Mouse (Mus musculus): Measurements from ENCODE around the gene Polr1e.
"Not testable (repeated sequence)": the region's sequence is repeated elsewhere in the genome, so short reads cannot be mapped to it uniquely, and the experiment has no call there.

The Polr1e gene

DNA sequence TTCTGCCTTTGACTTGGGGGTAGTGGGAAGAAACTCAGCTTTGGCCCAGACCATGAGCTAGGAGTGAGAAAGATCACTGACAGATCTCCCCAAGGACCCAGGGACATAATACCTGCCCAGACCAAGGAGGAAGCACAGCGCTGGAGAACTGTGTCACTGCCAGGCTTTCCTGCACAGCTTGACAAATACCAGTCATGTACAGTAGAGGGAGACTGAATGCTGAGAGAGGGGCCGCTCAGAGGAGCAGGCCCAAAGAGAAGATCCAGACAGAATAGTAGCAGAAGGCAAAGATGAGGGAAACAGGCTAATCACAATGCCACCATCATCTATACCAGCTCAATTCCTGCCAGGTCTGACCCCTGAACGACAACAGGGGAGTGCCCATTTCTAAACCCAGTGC lies 36.5 kb downstream of the Polr1e start:
- DNase-seq (ENCODE audit: low spot score) = no peak

DNA sequence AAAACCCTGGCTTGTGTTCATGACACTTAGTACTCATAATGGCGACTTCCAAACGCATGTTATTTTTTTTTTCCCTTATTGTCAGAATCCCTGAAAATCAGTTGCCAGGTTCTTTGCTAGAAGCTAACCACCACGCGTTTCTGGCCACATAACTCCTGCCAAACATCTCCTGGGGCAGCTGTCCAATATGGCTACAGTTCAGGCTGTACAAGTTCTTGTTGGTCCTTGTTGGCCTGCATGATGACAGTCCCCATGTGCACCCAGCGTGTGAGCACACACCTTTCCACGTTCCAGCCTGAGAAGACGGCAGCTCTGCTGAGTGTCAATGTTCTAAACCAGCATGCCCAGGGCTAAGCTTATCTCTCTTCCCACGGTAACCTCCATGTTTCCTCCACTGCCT lies 37.1 kb downstream of the Polr1e start:
- DNase-seq (ENCODE audit: low spot score) = no peak

DNA sequence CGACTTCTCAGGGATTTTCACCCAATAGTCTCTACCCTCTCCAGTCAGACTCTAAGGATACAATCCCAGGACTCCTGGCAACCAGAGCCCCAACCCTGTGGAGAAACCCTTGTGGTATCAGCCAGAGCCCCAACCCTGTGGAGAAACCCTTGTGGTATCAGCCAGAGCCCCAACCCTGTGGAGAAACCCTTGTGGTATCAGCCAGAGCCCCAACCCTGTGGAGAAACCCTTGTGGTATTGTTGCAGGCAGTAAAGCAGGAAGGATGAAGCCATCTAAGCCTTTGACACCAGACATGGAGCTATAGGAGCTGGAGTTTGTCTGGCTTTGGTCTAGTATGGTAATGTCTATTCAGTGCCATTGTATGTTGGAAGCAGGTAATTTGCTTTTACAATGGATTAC lies 45.5 kb downstream of the Polr1e start:
- DNase-seq (ENCODE audit: low spot score) = not testable (repeated sequence)

DNA sequence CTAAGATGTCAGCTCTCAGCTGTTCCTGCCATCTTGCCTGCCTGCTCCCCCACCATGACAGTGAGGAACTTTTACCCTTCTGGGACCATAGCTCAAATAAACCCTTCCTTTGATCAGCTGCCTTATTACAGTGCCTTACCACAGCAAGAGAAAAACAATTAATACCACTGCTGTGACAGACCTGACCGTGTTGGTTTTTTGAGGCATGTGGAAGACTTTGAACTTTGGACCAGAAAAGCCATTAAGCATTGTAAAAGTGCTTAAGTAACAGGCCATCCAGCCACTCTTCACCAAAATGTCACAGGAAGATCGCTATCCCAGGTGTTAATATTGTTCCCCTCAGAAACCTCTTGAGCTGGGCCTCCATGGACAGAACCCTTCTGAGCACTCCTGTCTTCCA lies 46.2 kb downstream of the Polr1e start:
- DNase-seq (ENCODE audit: low spot score) = no peak

DNA sequence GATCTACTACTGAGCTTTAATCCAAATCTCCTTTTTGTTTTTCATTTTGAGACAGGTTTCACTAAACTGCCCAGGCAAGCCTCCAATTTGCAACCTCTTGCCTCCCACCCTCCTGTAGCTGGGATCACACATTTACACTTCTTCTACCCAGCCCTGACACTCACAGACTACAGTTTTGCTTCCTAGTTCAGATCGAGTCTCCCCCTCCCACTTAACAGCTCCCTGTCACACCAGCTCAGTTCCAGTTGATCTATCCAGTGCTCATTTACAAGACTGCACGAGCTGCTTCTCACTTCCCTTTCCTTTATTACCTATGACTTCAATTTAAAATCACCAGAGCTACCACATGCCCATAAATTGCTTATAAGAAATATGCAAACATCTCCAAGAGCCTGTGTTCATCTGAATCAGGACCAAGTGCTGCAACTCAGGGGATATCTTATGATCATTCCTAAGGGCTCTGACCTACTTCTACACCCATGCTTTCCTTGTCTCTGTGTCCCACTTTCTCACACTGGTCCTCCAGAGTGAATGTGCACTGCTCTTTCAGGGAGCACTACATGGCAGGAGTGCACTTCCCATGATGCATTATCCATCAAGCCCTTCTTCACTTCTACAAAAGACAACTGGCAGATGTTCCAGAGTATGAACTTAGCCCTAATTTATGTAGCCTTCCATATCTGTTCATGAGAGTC lies 47.8 kb downstream of the Polr1e start:
- DNase-seq (ENCODE audit: low spot score) = no peak

DNA sequence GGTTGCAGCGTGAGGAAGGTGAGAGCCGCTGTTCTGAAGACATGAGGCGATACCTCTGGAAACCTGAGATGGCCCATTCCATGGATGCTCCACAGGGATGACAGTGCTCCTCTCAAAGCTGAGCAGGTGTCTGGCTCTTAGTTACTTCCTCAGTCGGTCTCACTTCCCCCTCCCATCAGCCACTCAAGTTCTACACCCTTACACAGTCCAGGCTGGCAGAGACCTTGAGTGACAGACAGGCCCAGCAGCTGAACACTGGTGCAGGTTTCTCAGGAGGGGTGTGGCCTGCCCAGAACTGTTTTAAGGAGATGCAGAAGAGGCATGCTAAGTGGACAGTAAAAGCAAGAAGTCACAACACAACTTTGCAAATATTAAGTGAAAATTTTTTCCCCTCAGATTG lies 49.4 kb downstream of the Polr1e start:
- DNase-seq (ENCODE audit: low spot score) = no peak

DNA sequence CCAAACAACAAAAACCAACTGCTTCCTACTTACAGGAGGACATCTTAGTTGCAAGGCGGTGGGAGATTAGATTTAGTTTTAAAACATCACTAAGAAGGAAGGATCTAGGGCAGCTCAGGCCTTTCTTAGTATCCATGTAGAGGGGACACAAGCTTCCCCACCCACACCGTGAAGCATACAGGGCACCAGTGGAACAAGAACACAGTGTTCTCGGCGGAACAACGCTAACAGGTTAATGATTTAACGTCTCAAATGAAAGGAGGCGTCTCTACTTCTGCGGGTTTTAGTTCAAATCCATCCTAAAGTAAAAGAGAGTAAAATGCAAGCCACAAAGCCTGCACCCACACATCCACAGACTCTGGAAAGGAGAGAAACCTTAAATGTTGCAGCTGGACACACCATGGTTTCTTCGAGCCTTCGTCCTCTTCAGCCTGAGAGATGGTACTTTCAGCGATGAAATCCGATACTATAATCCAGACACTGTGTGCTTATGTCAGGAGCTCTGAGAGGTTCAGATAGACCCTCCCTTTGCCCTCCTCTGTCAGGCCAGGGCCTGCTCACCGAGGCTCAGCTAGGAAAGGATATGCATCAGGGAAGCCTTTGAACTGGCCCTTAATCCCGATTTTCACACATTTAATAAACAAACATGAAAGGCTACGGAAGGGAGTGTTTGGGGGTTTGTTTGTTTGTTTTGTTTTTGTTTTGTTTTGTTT lies 54.0 kb downstream of the Polr1e start:
- no peak for DNase-seq (ENCODE audit: low spot score)

DNA sequence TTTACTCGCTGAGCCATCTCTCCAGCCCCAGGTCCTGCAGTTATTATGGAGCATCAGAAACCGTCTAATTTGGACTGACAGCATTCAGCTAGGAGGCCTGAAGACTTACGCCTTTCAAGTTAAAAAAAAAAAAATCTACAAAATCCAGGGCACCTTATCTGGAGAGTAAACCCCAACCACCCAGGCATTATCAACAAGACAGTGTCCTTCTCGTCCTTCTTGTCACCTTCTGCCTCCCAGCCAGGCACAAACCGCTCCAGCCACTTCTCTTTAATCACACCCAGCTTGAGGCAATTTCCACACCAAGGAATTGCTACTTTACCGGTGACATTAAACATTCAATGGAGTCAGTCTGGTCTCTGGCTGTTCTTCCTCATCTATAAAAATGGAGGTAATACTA lies 55.2 kb downstream of the Polr1e start:
- DNase-seq (ENCODE audit: low spot score) = no peak

DNA sequence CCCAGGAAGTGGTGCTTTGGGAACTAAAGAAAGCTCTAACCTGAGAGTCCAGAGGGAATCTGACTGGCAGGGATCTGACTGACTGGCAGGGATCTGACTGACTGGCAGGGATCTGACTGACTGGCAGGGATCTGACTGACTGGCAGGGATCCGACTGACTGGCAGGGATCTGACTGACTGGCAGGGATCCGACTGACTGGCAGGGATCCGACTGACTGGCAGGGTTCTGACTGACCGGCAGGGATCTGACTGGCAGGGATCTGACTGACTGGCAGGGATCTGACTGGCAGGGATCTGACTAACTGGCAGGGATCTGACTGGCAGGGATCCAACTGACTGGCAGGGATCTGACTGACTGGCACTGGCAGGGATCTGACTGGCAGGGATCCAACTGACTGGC lies 62.7 kb downstream of the Polr1e start:
- not testable (repeated sequence) for DNase-seq (ENCODE audit: low spot score)

DNA sequence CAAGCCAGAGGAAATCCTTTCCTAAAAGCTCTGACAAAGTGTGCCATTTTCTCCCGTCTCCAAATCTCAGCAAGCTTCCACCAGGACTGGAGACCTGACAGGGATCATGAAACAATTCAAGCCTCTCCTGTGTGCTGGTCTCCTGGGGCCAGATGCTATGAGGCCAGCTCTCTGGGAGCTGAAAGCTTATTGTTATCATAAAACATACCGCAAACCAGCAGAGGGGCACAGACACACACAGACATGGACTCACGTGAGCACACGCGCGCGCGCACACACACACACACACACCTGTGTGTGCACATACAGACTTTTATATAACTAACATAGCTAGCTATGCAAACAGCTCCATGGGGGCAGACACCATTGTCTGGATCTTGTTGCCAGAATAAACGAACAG lies 64.6 kb downstream of the Polr1e start:
- DNase-seq (ENCODE audit: low spot score) = no peak

DNA sequence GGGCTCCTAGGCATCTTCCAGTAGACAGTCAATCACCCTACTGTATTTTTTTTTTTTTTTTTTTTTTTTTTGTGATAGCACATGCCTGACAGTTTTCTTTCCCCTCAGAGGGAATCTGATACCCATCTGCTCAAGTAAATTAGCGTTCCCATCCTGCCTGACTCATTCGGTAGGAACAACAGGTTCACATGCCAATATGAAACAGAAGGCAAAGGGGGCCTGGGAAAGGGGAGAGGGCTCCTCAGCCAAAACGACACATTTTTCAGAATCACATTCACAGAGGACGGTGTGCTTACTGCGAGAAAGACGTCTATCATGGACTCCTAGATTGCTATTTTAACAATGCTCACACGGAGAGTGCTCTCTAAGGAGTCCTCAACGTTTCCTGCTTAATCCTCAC lies 65.1 kb downstream of the Polr1e start:
- no peak for DNase-seq (ENCODE audit: low spot score)

DNA sequence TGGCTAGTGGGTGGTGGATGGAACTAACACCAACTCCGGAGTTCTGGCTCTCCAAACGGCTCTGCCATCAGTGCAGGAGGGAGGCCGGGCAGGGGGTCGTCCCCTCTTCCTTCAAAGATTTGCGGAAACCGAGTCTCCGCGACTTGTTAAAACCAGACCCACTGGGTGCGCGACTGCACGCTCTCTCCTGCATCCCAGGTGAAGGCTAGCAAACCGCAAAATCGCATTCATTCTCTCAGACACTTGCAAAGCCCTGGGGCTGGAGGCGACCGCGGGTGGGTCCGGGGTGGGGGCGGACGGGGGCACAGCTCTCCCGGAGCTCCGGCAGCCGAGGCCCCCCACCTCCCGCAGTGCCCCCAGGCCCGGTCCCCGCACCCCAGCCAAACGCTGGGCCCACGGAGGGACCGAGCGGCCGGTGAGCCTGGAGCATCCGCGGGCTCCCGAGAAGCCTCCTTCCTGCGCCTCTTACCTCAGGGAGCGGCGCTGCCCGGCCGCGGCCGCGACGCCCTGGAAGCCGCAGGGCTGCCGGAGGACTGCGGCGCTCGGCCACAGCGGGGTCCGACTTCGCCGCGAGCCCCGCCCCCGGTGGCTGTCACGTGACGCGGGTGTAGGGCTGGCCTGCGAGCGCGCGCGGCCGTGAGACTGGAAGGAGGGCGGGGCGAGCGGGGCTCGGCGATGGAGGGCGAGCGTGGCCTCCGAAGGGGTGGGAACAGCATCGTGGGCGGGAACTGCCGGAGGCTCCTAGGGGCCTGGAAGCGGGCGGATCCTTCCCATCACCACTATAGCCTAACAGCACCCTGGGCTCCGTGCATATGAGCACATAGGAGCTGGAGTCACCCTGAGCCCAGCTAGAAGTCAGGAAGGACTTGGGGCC lies 65.9 kb downstream of the Polr1e start, which contains the start of gene Fbxo10:
Gene Fbxo10 (minus strand): TSS at position 584 of the 874 bp plus-strand sequence.
- DNase-seq (ENCODE audit: low spot score) = peak; percentile 75

DNA sequence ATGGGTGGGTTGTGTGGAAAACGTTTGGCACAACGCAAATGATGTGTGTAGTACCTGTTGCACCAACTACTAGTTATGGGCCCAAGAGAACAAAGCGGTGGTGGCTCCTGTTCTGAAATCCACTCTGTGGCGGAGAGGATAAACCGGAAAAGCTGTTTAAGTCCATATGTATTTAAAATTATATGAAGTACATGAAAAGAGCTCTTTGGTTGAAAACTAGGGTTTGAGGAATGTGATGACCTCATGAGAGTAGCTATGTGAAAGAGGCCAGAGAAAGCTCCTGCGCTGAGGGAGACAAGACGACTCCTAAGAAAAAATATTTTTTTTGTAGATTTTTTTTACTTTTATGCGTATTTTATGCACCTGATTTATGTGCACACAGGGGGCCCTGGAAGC lies 66.5 kb downstream of the Polr1e start:
- no peak for DNase-seq (ENCODE audit: low spot score)

Measured in T-cell, adult 2 months (primary cell).